Mouse (Mus musculus) liver, adult (tissue): Measurements from ENCODE around the gene Gm853.

Source experiments
- GATA4 ChIP-seq: IDR thresholded peaks from 2 replicates; pipeline ENCODE4 v1.6.1; 2014; ENCODE audit warnings: mild to moderate bottlenecking, low read length; ENCODE audit not compliant: insufficient replicate concordance

Gm853 gene

DNA sequence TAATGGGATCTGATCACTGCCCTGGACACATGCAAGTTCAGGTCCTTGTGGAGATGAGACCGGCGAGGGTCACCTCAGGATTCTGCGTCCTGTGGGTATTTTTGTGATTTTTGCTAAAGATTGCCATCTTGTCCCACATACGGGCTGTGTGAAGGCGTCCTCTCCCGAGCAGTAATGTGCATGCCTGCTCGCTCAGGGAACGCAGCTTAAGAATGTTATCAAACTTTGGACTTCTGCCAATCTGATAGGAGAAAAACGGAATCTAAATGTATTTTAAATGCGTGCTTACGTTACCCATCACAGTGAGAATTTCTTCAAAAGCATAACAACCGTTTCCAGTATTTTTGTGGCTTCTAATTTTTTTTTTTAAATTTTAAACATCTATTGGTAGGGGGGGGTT, 35.3 kb downstream of the Gm853 start:
- no peak for TF ChIP-seq GATA4

DNA sequence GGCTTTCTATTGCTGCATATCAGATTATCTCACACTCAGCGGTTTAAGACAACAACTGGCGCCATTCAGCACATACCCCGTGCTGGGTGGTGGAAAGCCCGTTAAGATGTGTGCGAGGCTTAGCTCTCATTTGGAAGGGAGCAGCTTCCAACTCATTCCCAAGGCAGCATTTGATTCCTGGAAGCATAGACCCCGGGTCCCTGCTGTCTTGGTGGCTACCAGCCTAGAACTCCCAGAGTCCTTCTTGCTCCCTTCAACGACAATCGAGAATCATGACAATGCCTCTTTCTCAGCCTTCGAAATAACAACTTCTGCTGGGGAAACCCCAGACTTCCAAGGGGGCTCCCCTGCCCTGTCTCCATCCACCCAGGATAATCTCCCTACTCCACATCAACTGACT, 35.8 kb downstream of the Gm853 start:
- no peak for TF ChIP-seq GATA4

DNA sequence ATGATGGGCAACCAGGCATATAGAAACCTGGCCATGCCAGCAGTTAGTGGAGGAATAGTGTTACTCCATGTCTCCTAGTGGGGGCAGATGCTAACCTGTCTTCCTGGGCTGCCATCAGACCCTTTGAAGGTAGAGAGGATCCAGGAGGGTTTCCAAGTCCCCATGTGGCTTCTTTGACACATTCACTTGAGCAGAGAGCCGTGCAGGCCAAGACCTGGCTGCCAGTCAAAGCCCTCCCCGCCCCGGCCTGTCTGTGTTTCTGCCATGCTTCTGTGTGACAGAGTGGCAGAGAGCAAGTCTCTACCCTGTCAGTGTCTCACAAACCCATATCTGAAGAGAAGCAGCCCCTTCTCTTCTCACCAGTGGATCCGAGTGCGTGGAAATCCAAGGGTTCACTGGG, 38.3 kb downstream of the Gm853 start:
- no peak for TF ChIP-seq GATA4

DNA sequence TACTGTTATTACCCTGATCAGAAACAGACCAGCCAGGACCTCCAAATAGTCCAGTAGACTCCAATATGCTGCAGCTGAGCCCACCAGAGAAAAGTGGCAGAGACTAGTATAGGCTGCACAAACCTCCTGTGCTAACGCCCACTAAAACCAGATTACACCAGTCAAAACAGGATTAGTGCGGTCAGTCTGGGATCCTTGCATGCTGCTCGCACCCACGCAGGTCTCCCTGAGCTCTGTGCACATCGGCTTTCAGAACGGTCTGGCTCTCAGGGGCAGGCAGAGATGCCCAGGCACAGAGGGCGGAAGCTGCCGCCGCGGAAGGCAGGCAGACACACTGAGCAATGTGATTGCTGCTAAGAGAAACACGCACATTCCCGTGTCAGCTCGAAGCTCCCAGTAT, 39.2 kb downstream of the Gm853 start:
- TF ChIP-seq GATA4, result no peak

DNA sequence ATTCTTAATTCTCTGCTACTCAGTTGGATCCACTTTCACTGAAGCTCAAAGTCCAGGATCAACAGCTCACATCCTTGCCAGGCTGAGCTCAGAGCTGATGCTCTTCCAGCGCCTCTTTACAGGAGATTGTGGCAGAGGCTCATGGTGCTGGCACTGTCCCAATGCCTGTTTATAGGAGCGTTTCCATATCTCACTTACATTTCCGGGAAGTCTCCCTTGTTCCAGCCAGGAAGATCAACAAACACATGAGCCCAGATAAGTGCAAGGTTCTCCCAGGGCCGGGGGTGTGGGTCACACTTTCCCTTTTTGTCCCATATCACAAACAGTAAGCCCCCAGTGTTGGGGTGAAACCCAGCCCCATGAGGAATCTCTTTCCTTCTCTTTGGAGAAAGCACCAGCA, 40.3 kb downstream of the Gm853 start:
- TF ChIP-seq GATA4, result peak; percentile 91; the same call in 1 of the 2 replicates

DNA sequence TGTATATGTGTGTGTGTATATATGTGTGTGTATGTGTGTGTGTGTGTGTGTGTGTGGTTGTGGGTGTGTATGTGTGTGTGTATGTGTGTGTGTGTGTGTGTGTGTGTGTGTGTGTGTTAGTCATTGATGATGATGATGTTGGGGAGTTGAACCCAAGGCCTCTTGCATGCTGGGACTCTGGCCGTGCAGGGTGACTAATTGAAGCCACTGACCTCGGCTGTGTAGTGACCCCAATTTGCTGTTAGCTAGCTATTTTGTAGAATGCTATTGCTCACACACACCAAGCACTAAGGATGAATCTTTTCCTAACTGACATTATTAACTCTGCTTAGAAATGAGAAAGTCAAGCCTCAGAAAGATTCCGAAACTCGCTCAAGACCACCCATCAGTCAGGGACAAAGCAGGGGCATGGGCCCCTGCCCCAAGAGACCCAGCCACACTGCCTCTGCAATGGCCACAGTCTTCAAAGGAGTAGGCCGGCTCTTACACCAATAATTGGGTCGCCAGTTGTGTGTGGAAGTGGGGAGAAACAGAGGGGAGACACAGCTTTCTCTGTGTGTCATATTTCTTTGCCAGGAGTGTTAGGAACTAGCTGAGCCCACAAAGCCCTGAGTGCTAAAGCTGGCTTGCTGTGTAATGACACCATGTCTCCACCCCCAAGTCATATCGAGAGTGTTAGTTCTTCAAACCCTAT, 41.1 kb downstream of the Gm853 start:
- TF ChIP-seq GATA4, result no peak

DNA sequence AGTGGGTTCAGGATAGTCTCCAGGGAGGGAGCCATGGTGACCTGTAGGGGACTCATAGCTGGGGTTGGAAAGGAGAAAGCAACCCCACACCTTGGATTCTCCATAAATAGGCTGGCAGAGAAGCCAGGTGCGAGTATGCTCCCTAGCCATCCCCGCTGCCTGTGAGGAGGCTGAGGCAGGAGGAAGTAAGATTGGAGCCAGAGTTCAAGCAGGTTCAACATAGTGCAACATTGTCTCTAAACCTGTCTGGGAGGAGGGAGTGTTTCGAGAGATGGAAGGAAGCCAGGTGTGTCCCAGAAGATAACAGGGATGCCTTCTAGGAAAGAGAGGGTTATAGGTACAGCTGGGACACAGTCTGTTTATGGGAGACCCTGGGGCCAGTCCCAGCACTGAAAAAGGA, 42.3 kb downstream of the Gm853 start:
- TF ChIP-seq GATA4, result no peak

DNA sequence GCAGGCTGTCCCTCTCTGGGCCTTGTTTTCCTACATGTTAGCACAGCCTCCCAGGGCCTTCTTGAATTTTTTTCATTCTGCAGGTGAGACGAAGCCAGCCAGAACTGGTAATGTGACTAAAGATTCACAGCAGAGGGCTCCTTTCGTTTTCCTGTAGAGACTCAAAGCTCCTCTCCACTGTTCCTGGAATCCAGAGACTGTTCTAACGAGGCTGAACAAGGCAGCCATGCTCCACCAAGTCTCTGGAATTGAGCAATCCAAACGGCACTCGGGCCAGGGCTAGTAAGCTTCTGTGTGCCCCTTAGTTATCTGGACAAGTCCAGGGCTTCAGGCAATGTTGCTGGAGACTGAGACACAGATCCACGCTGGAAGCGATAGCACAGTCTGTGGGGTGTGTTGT, 44.7 kb downstream of the Gm853 start:
- no peak for TF ChIP-seq GATA4

DNA sequence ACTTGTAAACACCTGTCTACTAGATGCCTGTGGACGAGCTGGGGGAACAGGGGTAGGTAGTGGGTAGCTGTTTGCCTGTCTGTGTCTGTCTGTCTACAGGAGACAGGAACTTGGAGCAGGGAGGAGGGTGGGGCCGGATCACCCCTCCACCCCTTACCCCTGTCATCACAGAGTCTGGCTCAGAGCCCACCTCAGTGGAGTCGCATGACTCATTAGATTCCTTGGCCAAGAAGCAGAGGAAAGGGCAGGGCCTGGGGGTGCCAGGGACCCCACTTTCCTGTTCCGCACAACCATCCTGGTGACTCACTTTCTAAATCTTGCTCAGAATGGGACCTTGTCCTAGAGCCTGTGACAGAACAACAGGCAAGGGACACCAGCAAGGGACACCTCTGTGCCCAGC, 45.1 kb downstream of the Gm853 start:
- TF ChIP-seq GATA4, result no peak; the same call in 1 of the 2 replicates

DNA sequence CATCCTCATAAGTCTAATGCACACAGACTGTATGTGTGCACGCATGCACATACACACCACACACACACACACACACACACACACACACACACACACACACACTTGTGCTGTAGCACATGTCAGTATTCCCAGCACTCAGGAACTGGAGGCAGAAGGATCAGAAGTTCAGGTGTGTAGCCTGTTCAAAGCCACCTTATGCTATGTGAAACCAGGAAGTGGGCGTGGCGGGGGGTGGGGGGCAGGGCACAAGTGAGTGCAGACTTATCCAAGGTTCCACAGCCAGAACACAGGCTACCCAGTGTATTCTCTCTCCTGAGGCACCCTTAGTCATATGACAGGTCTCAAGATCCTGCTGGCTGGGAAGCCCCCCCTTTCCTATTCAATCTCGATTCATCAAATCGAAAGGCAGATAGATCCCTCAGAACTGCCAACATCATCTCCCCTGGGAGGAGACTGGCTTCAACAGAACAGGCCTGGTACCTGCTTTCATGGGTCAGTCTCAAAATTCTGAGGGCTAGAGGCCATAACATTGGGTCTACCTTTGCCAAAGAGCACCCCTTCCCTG, 46.0 kb downstream of the Gm853 start:
- no peak for TF ChIP-seq GATA4

DNA sequence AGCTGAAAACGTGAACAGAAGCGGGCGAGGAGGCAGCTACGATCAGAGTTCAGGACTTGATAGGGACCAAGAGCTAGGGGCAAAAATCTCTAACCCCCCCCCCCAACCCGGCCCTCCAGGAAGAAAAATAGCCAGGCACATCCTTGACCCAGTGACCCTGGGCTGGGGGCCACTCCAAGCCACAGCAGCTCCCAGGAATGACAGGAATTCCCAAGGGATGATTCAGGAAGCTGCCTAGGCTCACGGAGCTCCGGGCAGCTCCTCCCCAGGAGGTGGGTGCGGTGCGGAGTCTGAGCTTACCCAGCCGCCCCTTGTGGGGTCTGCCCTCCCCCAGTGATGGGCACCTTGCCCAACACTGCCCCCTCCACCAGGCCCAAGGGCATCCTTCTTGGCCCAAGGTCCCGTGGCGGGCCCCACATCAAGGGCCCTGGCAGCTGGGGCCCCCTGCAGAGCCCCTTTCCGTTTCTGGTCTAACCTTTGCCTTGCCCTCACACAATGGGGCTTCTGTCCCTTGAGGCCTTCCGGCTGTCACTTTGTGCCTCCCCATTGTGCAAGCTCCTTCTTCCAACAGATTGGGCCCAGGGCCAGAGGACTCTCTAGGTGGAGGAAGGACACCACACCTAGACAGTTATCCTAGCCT, 47.0 kb downstream of the Gm853 start, which contains the start of gene Tinagl1:
Tinagl1 (minus strand) TSS at position 51 of the 640 bp plus-strand sequence.
- no peak for TF ChIP-seq GATA4

DNA sequence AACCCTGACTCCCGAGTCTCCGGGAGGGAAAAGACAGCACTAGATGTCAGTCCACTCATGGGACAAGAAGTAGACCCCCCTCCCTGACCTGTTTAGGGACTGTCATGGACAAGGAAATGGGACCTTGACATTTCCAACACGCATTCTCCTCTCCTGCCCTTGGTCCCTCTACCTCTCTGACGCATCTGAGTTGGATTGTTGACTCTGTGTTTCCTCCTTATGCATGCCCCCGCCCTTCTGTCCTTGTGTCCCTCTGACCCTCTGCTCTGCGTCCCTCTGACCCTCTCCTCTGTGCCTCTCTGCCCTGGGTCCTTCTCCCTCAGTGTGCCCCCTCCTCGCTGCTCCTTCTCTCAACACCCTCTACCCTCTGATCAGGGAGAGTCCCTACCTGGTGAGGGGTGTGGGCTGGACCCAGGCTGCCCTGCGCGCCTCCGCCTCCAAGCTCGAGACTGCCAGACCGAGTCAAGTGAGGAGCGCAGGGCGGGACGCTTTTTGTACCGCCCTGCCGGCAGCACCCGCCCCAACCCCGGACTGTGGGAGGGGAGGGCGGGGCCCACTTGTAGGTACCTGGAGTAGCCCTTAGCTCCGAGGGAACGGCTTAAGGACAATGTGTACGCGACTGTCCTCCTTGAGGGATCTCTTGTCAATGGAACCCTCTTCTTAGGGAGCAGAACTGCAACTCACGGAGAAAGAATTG, 47.7 kb downstream of the Gm853 start:
- no peak for TF ChIP-seq GATA4

DNA sequence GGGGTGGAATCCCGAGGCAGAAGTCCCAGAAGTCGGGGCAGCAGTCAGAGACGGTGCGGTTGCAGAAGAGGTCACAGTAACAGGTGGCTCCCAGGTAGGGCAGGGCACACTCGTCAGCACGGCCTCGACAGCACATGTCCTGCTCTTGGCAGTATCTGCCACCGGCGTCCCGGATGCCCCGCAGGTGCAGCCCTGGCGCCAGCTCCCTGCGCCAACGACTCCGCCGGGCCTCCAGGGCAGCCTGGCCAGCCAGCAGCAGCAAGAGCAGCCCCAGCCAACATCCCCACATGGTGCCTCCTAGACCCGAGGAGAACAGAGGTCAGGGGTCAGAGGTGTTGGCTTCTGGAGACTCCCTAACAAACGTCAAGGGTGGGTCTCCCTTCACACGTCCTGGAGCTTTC, 48.3 kb downstream of the Gm853 start:
- no peak for TF ChIP-seq GATA4

DNA sequence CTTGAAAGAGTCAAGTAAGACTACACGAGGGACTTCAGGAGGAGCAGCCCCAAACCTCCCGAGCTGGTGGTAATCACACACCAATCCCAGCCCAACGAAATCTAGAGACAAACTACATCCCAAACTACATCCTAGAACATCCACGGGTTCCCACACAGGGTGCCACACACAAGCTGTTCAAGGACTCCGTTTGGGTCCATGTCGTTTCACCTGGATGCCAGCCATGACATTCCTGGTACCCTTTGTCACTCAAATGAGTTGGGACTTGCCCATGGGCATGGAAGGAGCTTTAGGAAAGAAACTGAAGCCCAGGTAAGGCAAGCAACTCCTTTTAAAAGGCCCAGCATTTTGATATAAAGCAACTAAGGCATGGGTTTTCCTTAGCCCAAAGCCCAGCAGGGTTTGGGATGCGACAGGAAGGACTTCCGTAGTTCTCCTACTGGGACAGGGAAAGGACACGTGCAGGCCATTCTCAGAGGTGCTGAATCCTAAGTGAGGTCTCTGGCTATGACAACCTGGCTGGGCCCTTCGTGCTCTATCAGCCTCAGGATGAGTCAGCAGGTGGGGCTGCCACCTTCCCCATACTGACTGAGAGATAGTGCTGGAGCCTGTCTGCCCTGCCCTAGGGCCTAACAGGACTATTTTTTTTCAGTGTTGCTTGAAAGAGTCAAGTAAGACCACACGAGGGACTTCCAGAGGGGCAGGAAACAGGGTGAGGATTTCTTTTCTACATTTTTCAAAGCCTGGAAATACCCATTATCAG, 49.0 kb downstream of the Gm853 start:
- no peak for TF ChIP-seq GATA4
